Mouse (Mus musculus): ENCODE results near the gene Parp6. TPM values are rescaled to one million over a fixed set of nuclear protein-coding genes. Genes with fewer than 3 reads are reported as not detected.

Gene Parp6
- total and polyA plus RNA-seq, 2 experiments = 7.9 to 11.2 TPM

GRCm38 (mm10) chr9:59605967-59606366 is 11.1 kb upstream of the Parp6 start:
- 66% methylated on average over 6 of the region's 6 CpGs for WGBS
- H3K27ac ChIP-seq (replicated peaks; ENCODE audit: insufficient read depth, low read depth, low read length) = no peak overlapping the region

GRCm38 (mm10) chr9:59610950-59611349 is 6.1 kb upstream of the Parp6 start:
- Histone ChIP-seq H3K4me1 (ENCODE audit: control insufficient read depth, insufficient read depth, low read length) (no peaks in the 10 kb centered on the region), H3K27ac (replicated peaks; ENCODE audit: insufficient read depth, low read depth, low read length) (no peak overlapping the region), H3K36me3 (ENCODE audit: control insufficient read depth, insufficient read depth, low read length) (no peaks in the 10 kb centered on the region), H3K79me2 (ENCODE audit: control insufficient read depth, insufficient read depth, low read length) (no peaks in the 10 kb centered on the region), H3K27me3 (ENCODE audit: control insufficient read depth, insufficient read depth, low read length) (no peaks in the 10 kb centered on the region; the same call in 1 of the 2 replicates), H3K4me3 (ENCODE audit: insufficient read depth, low read depth, low read length) (no peak overlapping the region), H3K9ac (ENCODE audit: low read depth, low read length) (no peak overlapping the region)
- no peak for TF ChIP-seq POLR2A (IDR thresholded peaks at IDR 0.05; ENCODE audit: extremely low read depth, insufficient read depth, low read length)
- TF ChIP-seq CTCF (IDR thresholded peaks at IDR 0.05; ENCODE audit: low read depth, low read length) = no peak
- 88% methylated on average over 2 of the region's 2 CpGs for WGBS
- no peak for DNase-seq (ENCODE audit: extremely low read depth, low read depth, low spot score)

More at GRCm38 (mm10) chr9:59605967-59606366, 11.1 kb upstream of the Parp6 start:
- Histone ChIP-seq H3K4me1 (ENCODE audit: control insufficient read depth, insufficient read depth, low read length) (no peaks in the 10 kb centered on the region), H3K36me3 (ENCODE audit: control insufficient read depth, insufficient read depth, low read length) (no peaks in the 10 kb centered on the region), H3K9ac (ENCODE audit: low read depth, low read length) (no peak overlapping the region), H3K79me2 (ENCODE audit: control insufficient read depth, insufficient read depth, low read length) (no peaks in the 10 kb centered on the region), H3K27me3 (ENCODE audit: control insufficient read depth, insufficient read depth, low read length) (peaks cover 8% of the 10 kb centered on the region), H3K4me3 (ENCODE audit: insufficient read depth, low read depth, low read length) (no peak overlapping the region)
- DNase-seq (ENCODE audit: extremely low read depth, low read depth, low spot score) = no peak
- TF ChIP-seq POLR2A (IDR thresholded peaks at IDR 0.05; ENCODE audit: extremely low read depth, insufficient read depth, low read length) (no peak), CTCF (IDR thresholded peaks at IDR 0.05; ENCODE audit: low read depth, low read length) (no peak)

GRCm38 (mm10) chr9:59615797-59616196 is 1.3 kb upstream of the Parp6 start:
- WGBS = 93% methylated on average over 2 of the region's 2 CpGs
- Histone ChIP-seq H3K27me3 (ENCODE audit: control insufficient read depth, insufficient read depth, low read length) (no peaks in the 10 kb centered on the region), H3K9ac (ENCODE audit: low read depth, low read length) (no peak overlapping the region), H3K4me3 (ENCODE audit: insufficient read depth, low read depth, low read length) (no peak overlapping the region), H3K27ac (replicated peaks; ENCODE audit: insufficient read depth, low read depth, low read length) (no peak overlapping the region), H3K4me1 (ENCODE audit: control insufficient read depth, insufficient read depth, low read length) (no peaks in the 10 kb centered on the region), H3K36me3 (ENCODE audit: control insufficient read depth, insufficient read depth, low read length) (no peaks in the 10 kb centered on the region), H3K79me2 (ENCODE audit: control insufficient read depth, insufficient read depth, low read length) (no peaks in the 10 kb centered on the region)
- TF ChIP-seq POLR2A (IDR thresholded peaks at IDR 0.05; ENCODE audit: extremely low read depth, insufficient read depth, low read length) (no peak), CTCF (IDR thresholded peaks at IDR 0.05; ENCODE audit: low read depth, low read length) (no peak)
- no peak for DNase-seq (ENCODE audit: extremely low read depth, low read depth, low spot score)

- WGBS = 1% methylated on average over 56 of the region's 58 CpGs
- TF ChIP-seq CTCF (IDR thresholded peaks at IDR 0.05; ENCODE audit: low read depth, low read length) = no peak
- TF ChIP-seq POLR2A (IDR thresholded peaks at IDR 0.05; ENCODE audit: extremely low read depth, insufficient read depth, low read length) = no peak
- Histone ChIP-seq H3K27me3 (ENCODE audit: control insufficient read depth, insufficient read depth, low read length) (no peaks in the 10 kb centered on the region), H3K4me3 (ENCODE audit: insufficient read depth, low read depth, low read length) (peak overlapping the region; percentile 82), H3K4me1 (ENCODE audit: control insufficient read depth, insufficient read depth, low read length) (no peaks in the 10 kb centered on the region), H3K79me2 (ENCODE audit: control insufficient read depth, insufficient read depth, low read length) (no peaks in the 10 kb centered on the region), H3K9ac (ENCODE audit: low read depth, low read length) (peak overlapping the region; percentile 77), H3K27ac (replicated peaks; ENCODE audit: insufficient read depth, low read depth, low read length) (peak overlapping the region; percentile 32), H3K36me3 (ENCODE audit: control insufficient read depth, insufficient read depth, low read length) (peaks cover 2% of the 10 kb centered on the region)
- DNase-seq (ENCODE audit: extremely low read depth, low read depth, low spot score) = peak; percentile 34
Measured at GRCm38 (mm10) chr9:59617307-59617973, 356 bp downstream of the Parp6 start.

- DNase-seq (ENCODE audit: extremely low read depth, low read depth, low spot score) = no peak
- H3K36me3 ChIP-seq (ENCODE audit: control insufficient read depth, insufficient read depth, low read length) = peaks cover 54% of the 10 kb centered on the region
- TF ChIP-seq POLR2A (IDR thresholded peaks at IDR 0.05; ENCODE audit: extremely low read depth, insufficient read depth, low read length) (no peak), CTCF (IDR thresholded peaks at IDR 0.05; ENCODE audit: low read depth, low read length) (no peak)
- 97% methylated on average over 1 of the region's 1 CpGs for WGBS
- no peak overlapping the region for H3K9ac ChIP-seq (ENCODE audit: low read depth, low read length)
- no peaks in the 10 kb centered on the region; the same call in 1 of the 2 replicates for H3K4me1 ChIP-seq (ENCODE audit: control insufficient read depth, insufficient read depth, low read length)
- H3K27ac ChIP-seq (replicated peaks; ENCODE audit: insufficient read depth, low read depth, low read length) = no peak overlapping the region
- no peaks in the 10 kb centered on the region for H3K27me3 ChIP-seq (ENCODE audit: control insufficient read depth, insufficient read depth, low read length)
- no peak overlapping the region for H3K4me3 ChIP-seq (ENCODE audit: insufficient read depth, low read depth, low read length)
- H3K79me2 ChIP-seq (ENCODE audit: control insufficient read depth, insufficient read depth, low read length) = no peaks in the 10 kb centered on the region
Measured at GRCm38 (mm10) chr9:59638372-59638771, 21.3 kb downstream of the Parp6 start.

GRCm38 (mm10) chr9:59639936-59640335 is 22.9 kb downstream of the Parp6 start:
- no peak overlapping the region for H3K9ac ChIP-seq (ENCODE audit: low read depth, low read length)
- peaks cover 48% of the 10 kb centered on the region for H3K36me3 ChIP-seq (ENCODE audit: control insufficient read depth, insufficient read depth, low read length)
- H3K4me1 ChIP-seq (ENCODE audit: control insufficient read depth, insufficient read depth, low read length) = no peaks in the 10 kb centered on the region; the same call in 1 of the 2 replicates
- no peak for DNase-seq (ENCODE audit: extremely low read depth, low read depth, low spot score)
- H3K4me3 ChIP-seq (ENCODE audit: insufficient read depth, low read depth, low read length) = no peak overlapping the region
- 98% methylated on average over 4 of the region's 4 CpGs for WGBS
- H3K79me2 ChIP-seq (ENCODE audit: control insufficient read depth, insufficient read depth, low read length) = no peaks in the 10 kb centered on the region
- H3K27me3 ChIP-seq (ENCODE audit: control insufficient read depth, insufficient read depth, low read length) = no peaks in the 10 kb centered on the region
- no peak overlapping the region for H3K27ac ChIP-seq (replicated peaks; ENCODE audit: insufficient read depth, low read depth, low read length)
- no peak for TF ChIP-seq POLR2A (IDR thresholded peaks at IDR 0.05; ENCODE audit: extremely low read depth, insufficient read depth, low read length)
- TF ChIP-seq CTCF (IDR thresholded peaks at IDR 0.05; ENCODE audit: low read depth, low read length) = no peak

Data from liver, adult 2 months (tissue).